Mouse (Mus musculus) stomach, embryonic 15.5 days (tissue): ENCODE results near the gene 4930402H24Rik. TPM values are rescaled to one million over a fixed set of nuclear protein-coding genes. Genes with fewer than 3 reads are reported as not detected.
A peak's percentile ranks its signal among the peaks of the same experiment; 100 is the strongest.

Experiments used
- ATAC-seq: fragments of 200-750 bp; cut with Nextera tagmentation; 2 replicates; pipeline ENCODE4 v1.8.0; 2017; ENCODE audit warnings: low read depth, moderate number of reproducible peaks, moderate TSS enrichment; ENCODE audit not compliant: insufficient read depth, low FRiP score
- H3K27ac ChIP-seq: fragments of 300-500 bp; sonication (generic); 2 replicates; pipeline ENCODE4 v1.5.1; 2015; ENCODE audit warnings: mild to moderate bottlenecking, inconsistent platforms
- H3K27me3 ChIP-seq: fragments of 300-500 bp; sonication (generic); replicated peaks from 2 replicates; pipeline ENCODE4 v1.6.1; 2015; ENCODE audit warnings: inconsistent platforms
- H3K36me3 ChIP-seq: fragments of 300-500 bp; sonication (generic); 2 replicates; pipeline ENCODE4 v1.6.1; 2015; ENCODE audit warnings: inconsistent platforms
- H3K4me1 ChIP-seq: fragments of 300-500 bp; sonication (generic); 2 replicates; pipeline ENCODE4 v1.6.1; 2015; ENCODE audit warnings: inconsistent platforms
- H3K4me2 ChIP-seq: fragments of 300-500 bp; sonication (generic); 2 replicates; pipeline ENCODE4 v1.6.1; 2015; ENCODE audit warnings: mild to moderate bottlenecking, inconsistent platforms
- H3K4me3 ChIP-seq: fragments of 300-500 bp; sonication (generic); replicated peaks from 2 replicates; pipeline ENCODE4 v1.5.1; 2015; ENCODE audit warnings: inconsistent platforms
- H3K9ac ChIP-seq: fragments of 300-500 bp; sonication (generic); 2 replicates; pipeline ENCODE4 v1.6.1; 2015; ENCODE audit warnings: inconsistent platforms
- H3K9me3 ChIP-seq: fragments of 300-500 bp; sonication (generic); 2 replicates; pipeline ENCODE4 v1.6.1; 2016; ENCODE audit warnings: inconsistent platforms
- WGBS: fragments of 180-500 bp; shearing (Covaris S2); methylation state at CpG from one replicate; pipeline ENCODE4 v1.1.7; 2015; 5-methylcytosine and 5-hydroxymethylcytosine counted together
- polyA plus RNA-seq: library from polyadenylated mRNA; unstranded; fragments of >200 nt; fragmentation: Nextera tagmentation; extraction: Ambion mirVana; gene quantifications from 2 replicates; pipeline ENCODE4 v1.2.1, GENCODE M21; 2015

Gene 4930402H24Rik
- polyA plus RNA-seq, 1 experiment from 2014 or later = 29.8 TPM

GRCm38 (mm10) chr2:130717951-130718350 is 188.3 kb downstream of the 4930402H24Rik start:
- Histone ChIP-seq H3K4me2 (no peak overlapping the region), H3K9me3 (no peaks in the 10 kb centered on the region)
- ATAC-seq = no peak

GRCm38 (mm10) chr2:130707057-130707456 is 199.1 kb downstream of the 4930402H24Rik start:
- no peak for ATAC-seq
- WGBS = 59% methylated on average over 10 of the region's 10 CpGs

More at GRCm38 (mm10) chr2:130717951-130718350, 188.3 kb downstream of the 4930402H24Rik start:
- Histone ChIP-seq H3K4me3 (no peak overlapping the region), H3K9ac (no peak overlapping the region), H3K27ac (no peak overlapping the region), H3K27me3 (no peaks in the 10 kb centered on the region), H3K4me1 (no peaks in the 10 kb centered on the region), H3K36me3 (0 out of 2 replicates have a peak, but pooled peaks cover 8% of the 10 kb centered on the region)
- WGBS = 74% methylated on average over 6 of the region's 6 CpGs

GRCm38 (mm10) chr2:130706602-130707001 is 199.6 kb downstream of the 4930402H24Rik start:
- Histone ChIP-seq H3K9me3 (no peaks in the 10 kb centered on the region), H3K4me2 (no peak overlapping the region), H3K27ac (no peak overlapping the region), H3K9ac (no peak overlapping the region), H3K4me3 (no peak overlapping the region), H3K27me3 (no peaks in the 10 kb centered on the region), H3K4me1 (no peaks in the 10 kb centered on the region), H3K36me3 (peaks cover 4% of the 10 kb centered on the region; the same call in 1 of the 2 replicates)
- 59% methylated on average over 4 of the region's 4 CpGs for WGBS
- ATAC-seq = no peak

More at GRCm38 (mm10) chr2:130707057-130707456, 199.1 kb downstream of the 4930402H24Rik start:
- no peak overlapping the region for H3K4me3 ChIP-seq
- H3K27ac ChIP-seq = no peak overlapping the region
- no peaks in the 10 kb centered on the region for H3K9me3 ChIP-seq
- H3K4me1 ChIP-seq = no peaks in the 10 kb centered on the region
- H3K36me3 ChIP-seq = peaks cover 7% of the 10 kb centered on the region; the same call in 1 of the 2 replicates
- H3K27me3 ChIP-seq = no peaks in the 10 kb centered on the region
- H3K9ac ChIP-seq = no peak overlapping the region
- H3K4me2 ChIP-seq = no peak overlapping the region

GRCm38 (mm10) chr2:130705178-130705577 is 201.0 kb downstream of the 4930402H24Rik start:
- Histone ChIP-seq H3K27me3 (no peaks in the 10 kb centered on the region), H3K36me3 (no peaks in the 10 kb centered on the region), H3K4me2 (no peak overlapping the region), H3K27ac (no peak overlapping the region), H3K9ac (no peak overlapping the region), H3K4me1 (no peaks in the 10 kb centered on the region), H3K4me3 (no peak overlapping the region), H3K9me3 (no peaks in the 10 kb centered on the region)
- no peak for ATAC-seq
- 65% methylated on average over 6 of the region's 6 CpGs for WGBS

- Histone ChIP-seq H3K4me3 (no peak overlapping the region), H3K27me3 (no peaks in the 10 kb centered on the region), H3K9me3 (no peaks in the 10 kb centered on the region), H3K4me1 (no peaks in the 10 kb centered on the region), H3K36me3 (no peaks in the 10 kb centered on the region), H3K9ac (no peak overlapping the region), H3K4me2 (no peak overlapping the region), H3K27ac (no peak overlapping the region)
- no peak for ATAC-seq
- 56% methylated on average over 9 of the region's 9 CpGs for WGBS
Measured at GRCm38 (mm10) chr2:130704040-130705001, 201.9 kb downstream of the 4930402H24Rik start.

GRCm38 (mm10) chr2:130697821-130698266 is 208.4 kb downstream of the 4930402H24Rik start:
- H3K9ac ChIP-seq = 0 out of 2 replicates have a peak overlapping the region, but pooled peaks have one; percentile 3
- ATAC-seq = 0 out of 2 replicates have a peak, but pooled peaks have one; percentile 14
- H3K36me3 ChIP-seq = no peaks in the 10 kb centered on the region
- H3K27ac ChIP-seq = no peak overlapping the region
- H3K9me3 ChIP-seq = no peaks in the 10 kb centered on the region
- WGBS = 4% methylated on average over 14 of the region's 14 CpGs
- H3K4me3 ChIP-seq = peak overlapping the region; percentile 51
- H3K27me3 ChIP-seq = peaks cover 24% of the 10 kb centered on the region
- H3K4me2 ChIP-seq = peak overlapping the region; percentile 97
- H3K4me1 ChIP-seq = peaks cover 10% of the 10 kb centered on the region

- Histone ChIP-seq H3K9me3 (no peaks in the 10 kb centered on the region), H3K4me2 (peak within 1 kb of the TSS; percentile 97), H3K9ac (peak within 1 kb of the TSS; percentile 47; the same call in 1 of the 2 replicates), H3K27me3 (peaks cover 24% of the 10 kb centered on the region), H3K4me3 (peak within 1 kb of the TSS; percentile 51), H3K27ac (no peak within 1 kb of the TSS), H3K4me1 (peaks cover 10% of the 10 kb centered on the region), H3K36me3 (no peaks in the 10 kb centered on the region)
- WGBS = under 1% methylated on average over 62 of the region's 65 CpGs
- ATAC-seq = peak; percentile 65
Measured at GRCm38 (mm10) chr2:130697153-130697810, 208.9 kb downstream of the 4930402H24Rik start, which contains the start of gene Slc4a11. Slc4a11 (minus strand) TSS chr2:130697519.

GRCm38 (mm10) chr2:130696700-130697152 is 209.5 kb downstream of the 4930402H24Rik start:
- Histone ChIP-seq H3K27ac (no peak overlapping the region), H3K4me3 (peak overlapping the region; percentile 51), H3K9me3 (no peaks in the 10 kb centered on the region), H3K4me2 (peak overlapping the region; percentile 97), H3K27me3 (peaks cover 24% of the 10 kb centered on the region), H3K9ac (peak overlapping the region; percentile 47; the same call in 1 of the 2 replicates), H3K4me1 (peaks cover 10% of the 10 kb centered on the region), H3K36me3 (no peaks in the 10 kb centered on the region)
- under 1% methylated on average over 31 of the region's 31 CpGs for WGBS
- ATAC-seq = 0 out of 2 replicates have a peak, but pooled peaks have one; percentile 28

- Histone ChIP-seq H3K36me3 (no peaks in the 10 kb centered on the region), H3K9ac (no peak overlapping the region), H3K27me3 (peaks cover 21% of the 10 kb centered on the region), H3K4me1 (peaks cover 10% of the 10 kb centered on the region), H3K4me2 (no peak overlapping the region), H3K9me3 (no peaks in the 10 kb centered on the region), H3K4me3 (no peak overlapping the region), H3K27ac (no peak overlapping the region)
- ATAC-seq = no peak
- WGBS = 44% methylated on average over 3 of the region's 3 CpGs
Measured at GRCm38 (mm10) chr2:130693563-130693962, 212.6 kb downstream of the 4930402H24Rik start.

GRCm38 (mm10) chr2:130689011-130689410 is 217.2 kb downstream of the 4930402H24Rik start:
- H3K4me3 ChIP-seq = no peak overlapping the region
- WGBS = 72% methylated on average over 2 of the region's 2 CpGs
- no peak for ATAC-seq
- no peaks in the 10 kb centered on the region for H3K9me3 ChIP-seq
- H3K27ac ChIP-seq = no peak overlapping the region
- H3K4me1 ChIP-seq = no peaks in the 10 kb centered on the region
- H3K9ac ChIP-seq = no peak overlapping the region
- no peaks in the 10 kb centered on the region for H3K27me3 ChIP-seq
- H3K4me2 ChIP-seq = no peak overlapping the region
- H3K36me3 ChIP-seq = no peaks in the 10 kb centered on the region; the same call in 1 of the 2 replicates

GRCm38 (mm10) chr2:130685426-130685825 is 220.8 kb downstream of the 4930402H24Rik start:
- Histone ChIP-seq H3K36me3 (peaks cover 11% of the 10 kb centered on the region; the same call in 1 of the 2 replicates), H3K4me3 (no peak overlapping the region), H3K27me3 (no peaks in the 10 kb centered on the region), H3K9ac (no peak overlapping the region), H3K4me1 (no peaks in the 10 kb centered on the region), H3K4me2 (no peak overlapping the region), H3K27ac (no peak overlapping the region), H3K9me3 (no peaks in the 10 kb centered on the region)
- WGBS = 86% methylated on average over 9 of the region's 9 CpGs
- ATAC-seq = no peak
